Mouse (Mus musculus) heart, postnatal 0 days (tissue): ENCODE data around the gene Mad2l1bp. TPM values are rescaled to one million over a fixed set of nuclear protein-coding genes. Genes with fewer than 3 reads are reported as not detected.

Experiments
- ATAC-seq: fragments of 200-750 bp; cut with Nextera tagmentation; 2 replicates; pipeline ENCODE4 v1.8.0; 2017; ENCODE audit warnings: low read depth, moderate number of reproducible peaks, moderate library complexity; ENCODE audit not compliant: insufficient read depth
- DNase-seq: peaks from one replicate; pipeline ENCODE4 v3.0.0-alpha.2; 2016; ENCODE audit warnings: low spot score
- H3K27ac ChIP-seq: fragments of 300-500 bp; sonication (generic); 2 replicates; pipeline ENCODE4 v1.5.1; 2014; ENCODE audit warnings: low read depth, mild to moderate bottlenecking
- H3K27me3 ChIP-seq: fragments of 300-500 bp; sonication (generic); 2 replicates; pipeline ENCODE4 v1.6.1; 2014; ENCODE audit warnings: low read length, mixed read lengths; ENCODE audit not compliant: control insufficient read depth, insufficient read depth
- H3K36me3 ChIP-seq: fragments of 300-500 bp; sonication (generic); replicated peaks from 2 replicates; pipeline ENCODE4 v1.6.1; 2014; ENCODE audit warnings: low read length, mixed read lengths; ENCODE audit not compliant: control insufficient read depth, insufficient read depth
- H3K4me1 ChIP-seq: fragments of 300-500 bp; sonication (generic); 2 replicates; pipeline ENCODE4 v1.6.1; 2014; ENCODE audit warnings: antibody characterized with exemption; ENCODE audit not compliant: control insufficient read depth, insufficient read depth
- H3K4me2 ChIP-seq: fragments of 300-500 bp; sonication (generic); 2 replicates; pipeline ENCODE4 v1.6.1; 2014; ENCODE audit warnings: low read depth, mild to moderate bottlenecking, low read length, moderate library complexity
- H3K4me3 ChIP-seq: fragments of 300-500 bp; sonication (generic); 2 replicates; pipeline ENCODE4 v1.5.1; 2014; ENCODE audit warnings: low read depth, low read length
- H3K9ac ChIP-seq: fragments of 300-500 bp; sonication (generic); replicated peaks from 2 replicates; pipeline ENCODE4 v1.6.1; 2014; ENCODE audit warnings: low read depth, low read length, mixed read lengths
- H3K9me3 ChIP-seq: fragments of 300-500 bp; sonication (generic); replicated peaks from 2 replicates; pipeline ENCODE4 v1.6.1; 2016; ENCODE audit warnings: low read length; ENCODE audit not compliant: control insufficient read depth
- CTCF ChIP-seq: IDR thresholded peaks from 2 replicates; pipeline ENCODE4 v1.5.1; 2016; ENCODE audit warnings: antibody characterized with exemption, control low read depth, low read depth
- EP300 ChIP-seq: IDR thresholded peaks from 2 replicates; pipeline ENCODE4 v1.6.1; 2016; ENCODE audit warnings: antibody characterized with exemption, low read depth
- WGBS: fragments of 180-500 bp; shearing (Covaris S2); extraction: QIAGEN DNeasy Blood & Tissue Kit; methylation state at CpG from one replicate; pipeline ENCODE4 v1.1.7; 2014; 5-methylcytosine and 5-hydroxymethylcytosine counted together
- polyA plus RNA-seq: library from polyadenylated mRNA; unstranded; fragments of >200 nt; fragmentation: Nextera tagmentation; extraction: Ambion mirVana; gene quantifications from 2 replicates; pipeline ENCODE4 v1.2.1, GENCODE M21; 2015
- total RNA-seq: library from RNA; depleted of rRNA; stranded (reverse); fragments of >200 nt; gene quantifications from 2 replicates; pipeline ENCODE4 v1.2.3, GENCODE M21; 2014; ENCODE audit warnings: low replicate concordance

Gene Mad2l1bp
- total and polyA plus RNA-seq, 2 experiments from 2014 or later: 26.9 to 32.6 TPM

GRCm38 (mm10) chr17:46182273-46182672 lies 28.9 kb upstream of the Mad2l1bp start:
- Histone ChIP-seq H3K4me3 (no peak overlapping the region), H3K27ac (no peak overlapping the region), H3K4me2 (no peak overlapping the region), H3K9ac (no peak overlapping the region), H3K27me3 (no peaks in the 10 kb centered on the region), H3K36me3 (peaks cover 93% of the 10 kb centered on the region), H3K4me1 (no peaks in the 10 kb centered on the region), H3K9me3 (no peaks in the 10 kb centered on the region)
- no peak for DNase-seq
- ATAC-seq: no peak
- 88% methylated on average over 4 of the region's 4 CpGs for WGBS
- TF ChIP-seq CTCF (peak; percentile 25; the same call in 1 of the 2 replicates), EP300 (no peak)

- no peak overlapping the region for H3K27ac ChIP-seq
- TF ChIP-seq CTCF (peak; percentile 61), EP300 (no peak)
- DNase-seq: no peak
- peaks cover 15% of the 10 kb centered on the region for H3K4me1 ChIP-seq
- ATAC-seq: no peak
- H3K9ac ChIP-seq: no peak overlapping the region
- no peak overlapping the region for H3K4me3 ChIP-seq
- H3K27me3 ChIP-seq: no peaks in the 10 kb centered on the region
- peaks cover 78% of the 10 kb centered on the region for H3K36me3 ChIP-seq
- no peaks in the 10 kb centered on the region for H3K9me3 ChIP-seq
- H3K4me2 ChIP-seq: no peak overlapping the region
- WGBS: 82% methylated on average over 3 of the region's 3 CpGs
Observed at GRCm38 (mm10) chr17:46170538-46170937, 17.2 kb upstream of the Mad2l1bp start.

GRCm38 (mm10) chr17:46168768-46169167 lies 15.4 kb upstream of the Mad2l1bp start:
- Histone ChIP-seq H3K27ac (peak overlapping the region; percentile 57), H3K4me3 (no peak overlapping the region), H3K27me3 (no peaks in the 10 kb centered on the region), H3K9me3 (no peaks in the 10 kb centered on the region), H3K9ac (no peak overlapping the region), H3K4me1 (peaks cover 15% of the 10 kb centered on the region), H3K4me2 (no peak overlapping the region), H3K36me3 (peaks cover 85% of the 10 kb centered on the region)
- DNase-seq: no peak
- no peak for ATAC-seq
- 44% methylated on average over 5 of the region's 5 CpGs for WGBS
- no peak for TF ChIP-seq CTCF
- TF ChIP-seq EP300: no peak

GRCm38 (mm10) chr17:46168318-46168717 lies 15.0 kb upstream of the Mad2l1bp start:
- Histone ChIP-seq H3K27ac (peak overlapping the region; percentile 57), H3K4me1 (peaks cover 15% of the 10 kb centered on the region), H3K27me3 (no peaks in the 10 kb centered on the region), H3K4me3 (no peak overlapping the region), H3K4me2 (no peak overlapping the region), H3K9me3 (no peaks in the 10 kb centered on the region), H3K9ac (no peak overlapping the region), H3K36me3 (peaks cover 84% of the 10 kb centered on the region)
- DNase-seq: no peak
- TF ChIP-seq CTCF (0 out of 2 replicates have a peak, but pooled peaks have one; percentile 7), EP300 (no peak)
- 24% methylated on average over 5 of the region's 5 CpGs for WGBS
- ATAC-seq: peak; percentile 31

GRCm38 (mm10) chr17:46167014-46167413 lies 13.7 kb upstream of the Mad2l1bp start:
- Histone ChIP-seq H3K4me3 (no peak overlapping the region), H3K4me1 (peaks cover 24% of the 10 kb centered on the region), H3K27me3 (no peaks in the 10 kb centered on the region), H3K4me2 (no peak overlapping the region), H3K36me3 (peaks cover 71% of the 10 kb centered on the region), H3K27ac (peak overlapping the region; percentile 66), H3K9ac (peak overlapping the region; percentile 28; the same call in 1 of the 2 replicates), H3K9me3 (no peaks in the 10 kb centered on the region)
- 82% methylated on average over 11 of the region's 11 CpGs for WGBS
- peak; percentile 21; the same call in 1 of the 2 replicates for ATAC-seq
- no peak for TF ChIP-seq EP300
- peak; percentile 72 for TF ChIP-seq CTCF
- peak; percentile 63 for DNase-seq

GRCm38 (mm10) chr17:46166270-46166669 lies 12.9 kb upstream of the Mad2l1bp start:
- H3K4me1 ChIP-seq: peaks cover 31% of the 10 kb centered on the region
- H3K27ac ChIP-seq: peak overlapping the region; percentile 66
- H3K4me3 ChIP-seq: no peak overlapping the region
- H3K36me3 ChIP-seq: peaks cover 67% of the 10 kb centered on the region
- DNase-seq: no peak
- H3K4me2 ChIP-seq: no peak overlapping the region
- TF ChIP-seq CTCF (no peak), EP300 (no peak)
- no peaks in the 10 kb centered on the region for H3K9me3 ChIP-seq
- H3K27me3 ChIP-seq: no peaks in the 10 kb centered on the region
- no peak for ATAC-seq
- 80% methylated on average over 5 of the region's 5 CpGs for WGBS
- H3K9ac ChIP-seq: 0 out of 2 replicates have a peak overlapping the region, but pooled peaks have one; percentile 28
